Mouse (Mus musculus) megakaryocyte, embryonic 14.5 days (primary cell): ENCODE data around the gene Dnaaf2. TPM values are rescaled to one million over a fixed set of nuclear protein-coding genes. Genes with fewer than 3 reads are reported as not detected.

ENCODE experiments used
- H3K27me3 ChIP-seq: replicated peaks from 2 replicates; pipeline ENCODE3; 2012; ENCODE audit warnings: inconsistent platforms
- H3K36me3 ChIP-seq: replicated peaks from 2 replicates; pipeline ENCODE3; 2012; ENCODE audit warnings: low read length, inconsistent platforms, mixed read lengths
- H3K4me1 ChIP-seq: 2 replicates; pipeline ENCODE4 v1.6.1; 2012; ENCODE audit warnings: inconsistent platforms
- H3K4me3 ChIP-seq: replicated peaks from 2 replicates; pipeline ENCODE3; 2012; ENCODE audit warnings: moderate library complexity, mild to moderate bottlenecking, inconsistent platforms
- H3K9me3 ChIP-seq: 2 replicates; pipeline ENCODE4 v1.6.1; 2012; ENCODE audit warnings: inconsistent platforms
- FLI1 ChIP-seq: IDR thresholded peaks from 2 replicates; pipeline ENCODE4 v1.6.1; 2012; ENCODE audit warnings: low read length, inconsistent platforms, mixed read lengths
- GATA1 ChIP-seq: IDR thresholded peaks from 3 replicates; pipeline ENCODE4 v1.6.1; 2012; ENCODE audit warnings: mixed read lengths, low read length, inconsistent platforms, borderline replicate concordance
- polyA plus RNA-seq: library from polyadenylated mRNA; stranded (reverse); fragments of >175 nt; gene quantifications from 2 replicates; pipeline ENCODE4 v1.2.3, GENCODE M21; 2012; ENCODE audit warnings: low replicate concordance; ENCODE audit not compliant: insufficient read depth

Gene Dnaaf2
- polyA plus RNA-seq, result 0.65 and 2.6 TPM in 2 replicates

DNA sequence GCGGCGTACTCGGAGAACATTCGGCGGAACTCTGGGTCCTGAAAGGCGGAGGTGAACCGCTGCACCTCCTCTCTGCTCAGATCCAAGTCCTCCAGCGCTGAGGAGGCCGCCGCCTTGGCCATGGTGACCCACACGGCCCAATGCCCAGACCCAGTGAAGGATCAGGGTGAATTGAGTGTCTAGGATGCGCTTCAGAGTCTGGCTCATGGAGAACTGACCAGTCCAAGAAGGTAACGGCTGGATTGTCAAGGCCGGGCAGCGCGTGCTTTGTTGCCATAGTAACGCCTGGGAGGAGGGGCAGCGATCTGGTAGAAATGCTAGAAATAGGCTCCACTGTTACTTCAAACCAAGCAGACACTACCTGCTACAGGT is at the start of gene Dnaaf2:
TSS of gene Dnaaf2 (minus strand) at position 266 of the 372 bp plus-strand sequence.
- Histone ChIP-seq H3K4me1 (peaks cover 28% of the 10 kb centered on the region), H3K4me3 (peak within 1 kb of the TSS; percentile 97), H3K27me3 (no peaks in the 10 kb centered on the region), H3K9me3 (no peaks in the 10 kb centered on the region), H3K36me3 (peaks cover 38% of the 10 kb centered on the region)
- TF ChIP-seq GATA1 (no peak), FLI1 (no peak)

DNA sequence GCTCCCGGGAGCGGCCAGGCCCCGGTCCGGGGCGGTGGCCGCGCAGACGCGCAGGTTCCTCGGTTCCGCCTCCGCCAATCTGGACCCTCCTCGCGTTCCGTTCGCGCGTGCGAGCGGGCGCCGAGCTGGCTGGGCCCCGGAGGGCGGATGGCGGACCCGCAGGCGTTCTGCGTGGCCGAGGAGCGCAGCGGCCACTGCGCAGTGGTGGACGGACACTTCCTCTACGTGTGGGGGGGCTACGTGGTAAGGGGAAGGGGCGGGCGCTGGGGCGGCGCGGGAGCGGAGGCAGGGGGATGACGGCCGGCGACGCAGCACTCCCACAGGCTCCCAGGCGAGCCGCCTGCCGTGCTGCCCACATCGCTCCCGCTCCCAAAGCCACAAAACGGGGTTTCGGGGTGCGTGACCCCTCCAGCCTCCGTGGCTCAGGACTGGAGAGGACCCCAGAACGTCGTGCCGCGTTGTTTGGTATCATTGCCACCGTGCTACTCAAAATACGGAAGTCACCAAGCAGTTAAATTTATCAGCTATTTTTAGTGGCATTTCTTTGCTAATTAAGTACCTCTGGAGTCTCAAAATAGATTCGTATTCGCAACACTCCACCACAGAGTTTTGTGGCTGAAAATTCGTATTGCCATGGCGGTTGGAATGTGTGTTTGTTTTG is 43.7 kb upstream of the Dnaaf2 start:
- no peaks in the 10 kb centered on the region for H3K36me3 ChIP-seq
- H3K9me3 ChIP-seq, result no peaks in the 10 kb centered on the region
- TF ChIP-seq FLI1, result no peak
- TF ChIP-seq GATA1, result no peak
- peak overlapping the region; percentile 95 for H3K4me3 ChIP-seq
- no peaks in the 10 kb centered on the region for H3K27me3 ChIP-seq
- peaks cover 45% of the 10 kb centered on the region for H3K4me1 ChIP-seq

DNA sequence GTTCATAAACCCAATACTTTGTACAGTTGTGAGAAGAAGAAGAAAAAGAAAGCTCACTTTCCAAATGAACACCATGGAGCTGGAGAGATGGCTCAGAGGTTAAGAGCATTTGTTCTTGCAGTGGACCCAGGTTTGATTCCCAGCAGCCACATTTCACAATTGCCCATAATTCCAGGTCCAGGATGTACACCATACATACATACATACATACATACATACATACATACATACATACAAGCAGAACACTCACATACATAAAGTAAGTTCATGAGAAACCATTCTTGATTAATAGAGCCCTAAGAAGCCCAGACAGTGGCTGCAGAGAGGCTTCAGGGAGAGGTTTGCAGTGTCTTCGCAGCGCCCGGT is 43.2 kb upstream of the Dnaaf2 start:
- TF ChIP-seq GATA1, result no peak
- TF ChIP-seq FLI1, result no peak
- peaks cover 45% of the 10 kb centered on the region for H3K4me1 ChIP-seq
- H3K27me3 ChIP-seq, result no peaks in the 10 kb centered on the region
- no peaks in the 10 kb centered on the region for H3K36me3 ChIP-seq
- H3K9me3 ChIP-seq, result no peaks in the 10 kb centered on the region
- peak overlapping the region; percentile 95 for H3K4me3 ChIP-seq

GRCm38 (mm10) chr12:69240876-69241275 is 42.6 kb upstream of the Dnaaf2 start, which contains the start of gene Klhdc1:
TSS of gene Klhdc1 (plus strand) at chr12:69241176.
- no peak for TF ChIP-seq FLI1
- no peak for TF ChIP-seq GATA1
- no peaks in the 10 kb centered on the region for H3K9me3 ChIP-seq
- H3K36me3 ChIP-seq, result no peaks in the 10 kb centered on the region
- H3K4me1 ChIP-seq, result peaks cover 45% of the 10 kb centered on the region
- no peaks in the 10 kb centered on the region for H3K27me3 ChIP-seq
- H3K4me3 ChIP-seq, result peak within 1 kb of the TSS; percentile 95

DNA sequence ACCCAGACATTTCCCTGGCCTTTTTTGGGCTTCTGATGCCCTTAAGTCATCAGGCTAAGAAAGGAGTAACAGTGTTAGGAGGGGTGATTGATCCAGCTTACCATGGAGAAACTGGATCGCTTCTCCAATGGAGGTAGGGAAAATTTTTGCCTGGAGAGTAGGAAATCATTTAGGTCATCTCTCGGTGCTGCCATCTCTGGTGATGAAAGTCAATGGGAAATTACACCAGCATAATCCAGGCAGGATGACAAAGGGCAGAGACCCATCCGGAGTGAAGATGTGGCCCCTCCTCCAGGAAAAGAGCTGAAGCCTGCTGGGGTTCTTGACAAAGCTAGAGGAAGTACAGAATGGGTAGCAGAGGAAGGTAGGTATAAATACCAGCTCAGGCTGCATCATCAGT is 40.1 kb upstream of the Dnaaf2 start:
- TF ChIP-seq FLI1 (no peak), GATA1 (no peak)
- H3K27me3 ChIP-seq, result no peaks in the 10 kb centered on the region
- no peak overlapping the region for H3K4me3 ChIP-seq
- H3K4me1 ChIP-seq, result peaks cover 45% of the 10 kb centered on the region
- no peaks in the 10 kb centered on the region for H3K9me3 ChIP-seq
- H3K36me3 ChIP-seq, result no peaks in the 10 kb centered on the region

GRCm38 (mm10) chr12:69235782-69236181 is 37.6 kb upstream of the Dnaaf2 start:
- no peaks in the 10 kb centered on the region for H3K27me3 ChIP-seq
- no peak for TF ChIP-seq FLI1
- no peak for TF ChIP-seq GATA1
- H3K4me1 ChIP-seq, result peaks cover 31% of the 10 kb centered on the region
- no peak overlapping the region for H3K4me3 ChIP-seq
- H3K36me3 ChIP-seq, result no peaks in the 10 kb centered on the region
- H3K9me3 ChIP-seq, result no peaks in the 10 kb centered on the region

- Histone ChIP-seq H3K36me3 (peaks cover 17% of the 10 kb centered on the region), H3K4me3 (no peak overlapping the region), H3K27me3 (no peaks in the 10 kb centered on the region), H3K9me3 (no peaks in the 10 kb centered on the region), H3K4me1 (peaks cover 22% of the 10 kb centered on the region)
- TF ChIP-seq GATA1 (no peak), FLI1 (no peak)
Measured at GRCm38 (mm10) chr12:69229251-69229650, 31.0 kb upstream of the Dnaaf2 start.

- TF ChIP-seq GATA1 (no peak), FLI1 (no peak)
- Histone ChIP-seq H3K27me3 (no peaks in the 10 kb centered on the region), H3K9me3 (no peaks in the 10 kb centered on the region), H3K4me1 (peaks cover 22% of the 10 kb centered on the region), H3K36me3 (peaks cover 26% of the 10 kb centered on the region), H3K4me3 (peak within 1 kb of the TSS; percentile 97)
Measured at GRCm38 (mm10) chr12:69227776-69228466, 29.7 kb upstream of the Dnaaf2 start, which contains the start of gene Pole2. TSS of gene Pole2 (minus strand) at chr12:69228195.

DNA sequence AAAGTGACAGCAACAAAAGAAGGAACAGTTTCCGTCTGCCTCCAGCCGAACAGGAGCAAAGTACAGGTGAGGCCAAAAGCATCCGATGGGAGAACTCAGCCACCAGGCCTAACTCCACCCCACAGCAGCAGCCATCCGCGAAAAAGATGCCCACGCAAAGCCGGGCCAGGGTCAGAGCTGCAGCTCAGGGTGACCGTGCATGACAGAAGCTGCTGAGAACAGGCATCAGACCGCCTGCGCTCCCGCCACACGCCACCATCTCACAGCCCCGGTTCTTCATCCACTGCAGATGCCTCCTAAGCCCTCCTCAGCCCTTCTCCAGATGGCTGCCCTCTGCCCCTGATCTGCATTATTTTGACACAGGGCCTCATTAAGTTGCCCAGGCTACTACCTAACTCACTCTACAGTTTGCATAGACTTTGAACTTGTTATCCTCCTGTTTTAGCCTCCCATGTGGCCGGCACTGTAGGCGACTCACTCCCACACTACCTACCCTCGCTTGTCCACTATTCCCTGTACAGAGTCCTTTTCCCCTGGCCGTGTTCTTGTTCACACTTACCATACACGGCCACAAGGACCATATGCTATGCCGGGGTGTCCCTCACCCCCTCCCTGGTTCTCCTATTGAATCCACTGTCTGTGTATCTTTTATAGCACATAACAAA is 22.5 kb upstream of the Dnaaf2 start:
- TF ChIP-seq FLI1 (no peak), GATA1 (no peak)
- H3K36me3 ChIP-seq, result peaks cover 78% of the 10 kb centered on the region
- no peaks in the 10 kb centered on the region for H3K9me3 ChIP-seq
- H3K4me1 ChIP-seq, result peaks cover 4% of the 10 kb centered on the region; the same call in 1 of the 2 replicates
- no peak overlapping the region for H3K4me3 ChIP-seq
- H3K27me3 ChIP-seq, result no peaks in the 10 kb centered on the region

- TF ChIP-seq GATA1, result no peak
- no peak for TF ChIP-seq FLI1
- Histone ChIP-seq H3K4me3 (no peak overlapping the region), H3K9me3 (no peaks in the 10 kb centered on the region), H3K27me3 (no peaks in the 10 kb centered on the region), H3K36me3 (peaks cover 85% of the 10 kb centered on the region), H3K4me1 (no peaks in the 10 kb centered on the region)
Measured at GRCm38 (mm10) chr12:69216587-69216986, 18.4 kb upstream of the Dnaaf2 start.
